Mouse (Mus musculus) cerebellum, adult 9-11 months (tissue): ENCODE measurements at regions not wholly inside any gene's neighbourhood (a gene's known extent, or its start where the extent isn't known, plus 50 kb on each side); places are given as distances from the start of the nearest gene placed in this dataset.

Experiments used
- DNase-seq: peaks from one replicate; pipeline ENCODE4 v3.0.0; 2022

DNA sequence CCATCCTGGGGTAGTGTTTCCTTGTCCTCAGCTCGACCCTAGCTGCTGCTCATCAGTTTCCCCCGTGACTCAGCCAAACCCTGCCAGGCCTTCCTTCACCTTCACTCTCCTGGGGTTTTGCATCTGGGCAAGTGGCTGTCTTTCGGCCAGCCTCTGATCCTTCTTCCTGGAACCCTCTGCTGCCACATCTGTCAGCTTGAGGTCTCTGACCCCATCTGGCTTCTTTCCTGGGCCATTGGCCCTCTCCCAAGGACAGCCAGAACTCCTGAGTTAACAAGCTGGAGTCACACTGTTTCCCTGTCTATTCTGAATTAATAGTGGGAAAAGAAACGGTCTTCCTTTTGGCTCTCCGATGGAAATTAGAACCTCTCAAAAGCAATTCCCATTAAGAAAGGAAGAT lies 767.5 kb downstream of the Gm826 start:
- DNase-seq = no peak

DNA sequence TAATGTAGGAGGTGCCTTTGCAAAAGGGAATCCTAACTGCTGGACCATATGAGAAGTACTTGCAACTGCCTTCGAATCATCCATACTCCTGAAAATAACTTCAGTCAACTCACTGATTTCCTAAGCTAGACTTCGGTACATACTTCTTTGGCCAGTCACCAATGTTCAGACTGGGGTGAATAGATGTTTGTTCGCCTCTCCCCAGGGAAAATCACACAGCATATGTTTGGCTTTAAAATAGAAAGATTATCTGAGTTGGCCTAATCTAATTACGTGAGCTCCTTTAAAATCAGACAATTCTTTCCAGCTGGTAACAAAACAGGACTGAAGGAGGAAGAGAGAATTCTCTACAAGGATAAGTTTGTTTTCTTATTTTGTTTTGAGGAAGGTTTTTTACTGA lies 765.6 kb downstream of the Gm826 start:
- DNase-seq = no peak

- DNase-seq = no peak
These were observed 762.1 kb downstream of the Gm826 start for GRCm38 (mm10) chr2:159571862-159572261.

DNA sequence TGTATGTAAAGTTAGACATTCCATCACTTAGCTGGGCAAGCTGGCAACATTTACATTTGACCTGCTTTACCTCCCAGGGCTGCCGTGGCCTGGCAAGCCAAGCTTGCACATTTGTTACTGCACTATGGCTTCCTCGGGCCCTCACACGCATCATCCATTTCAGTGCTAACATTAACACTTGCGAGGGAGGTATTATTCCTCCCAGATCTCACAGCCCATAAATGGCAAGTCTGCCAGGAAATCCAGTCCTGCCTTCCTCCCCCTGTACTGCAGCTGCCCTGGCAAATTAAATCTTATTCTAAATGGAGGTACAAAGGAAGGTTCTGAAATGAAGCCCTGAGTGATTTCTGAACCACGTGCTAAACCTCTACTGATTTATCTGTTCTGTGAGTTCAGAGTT lies 758.7 kb downstream of the Gm826 start:
- no peak for DNase-seq

DNA sequence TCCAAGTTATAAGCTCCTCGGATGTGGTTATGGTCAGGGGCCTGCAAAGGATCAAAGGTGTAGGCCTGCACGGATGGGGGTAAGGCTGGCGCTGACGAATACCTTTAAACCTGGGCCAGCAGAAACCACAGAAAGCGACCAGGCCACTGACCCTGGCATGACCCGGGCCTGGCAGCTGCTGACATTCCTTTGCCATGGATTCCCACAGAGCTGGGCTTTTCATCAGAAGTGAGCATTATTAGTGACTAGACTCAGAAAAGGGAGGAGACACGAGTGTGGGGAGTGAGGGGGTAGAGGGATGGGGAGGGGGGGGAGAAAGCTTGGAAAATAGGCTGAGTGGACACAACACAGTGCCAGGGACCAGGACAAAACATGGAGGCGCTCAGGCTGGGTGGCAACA lies 750.9 kb downstream of the Gm826 start:
- no peak for DNase-seq

GRCm38 (mm10) chr2:159584641-159585040 lies 749.3 kb downstream of the Gm826 start:
- no peak for DNase-seq

- DNase-seq = no peak
These were observed 747.1 kb downstream of the Gm826 start for GRCm38 (mm10) chr2:159586697-159587473.

GRCm38 (mm10) chr2:159591396-159592124 lies 742.4 kb downstream of the Gm826 start:
- no peak for DNase-seq

DNA sequence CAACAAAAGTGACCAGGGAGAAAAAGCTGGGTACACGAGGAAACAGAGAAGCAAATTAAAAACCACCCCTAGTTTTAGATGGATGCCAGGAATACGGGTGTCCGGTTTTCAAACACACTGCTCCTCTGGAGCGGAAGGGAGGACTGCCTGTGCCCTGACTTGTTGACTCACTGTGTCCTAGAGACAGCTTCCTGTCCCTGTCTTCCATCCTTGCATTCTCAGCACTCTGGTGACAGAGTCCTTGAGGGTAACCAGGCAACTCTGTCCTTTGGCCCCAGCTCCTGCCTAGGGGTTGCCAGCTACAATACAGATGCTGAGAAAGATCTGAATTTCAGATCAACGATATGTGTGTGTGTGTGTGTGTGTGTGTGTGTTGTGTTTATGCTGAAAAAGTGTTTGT lies 741.1 kb downstream of the Gm826 start:
- no peak for DNase-seq

GRCm38 (mm10) chr2:159596285-159596684 lies 737.7 kb downstream of the Gm826 start:
- no peak for DNase-seq

DNA sequence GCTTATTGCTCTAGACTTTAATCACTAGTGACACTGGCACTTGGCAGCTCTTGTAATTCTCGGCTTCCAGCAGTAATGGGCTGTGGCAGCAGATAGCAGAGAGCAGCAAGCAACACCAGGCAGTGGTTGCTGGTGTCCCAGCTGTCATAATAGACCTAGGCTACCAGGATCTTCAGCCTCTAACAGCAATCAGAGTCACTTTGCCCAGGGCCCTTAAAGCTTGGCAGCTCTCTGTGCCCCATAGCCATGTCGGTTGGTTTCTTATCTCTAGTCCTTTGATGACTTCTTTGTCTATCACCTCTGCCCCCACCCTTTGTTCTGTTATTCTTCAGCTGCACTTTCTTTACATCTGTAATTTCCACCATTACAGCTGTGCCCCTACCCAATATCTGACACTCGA lies 735.9 kb downstream of the Gm826 start:
- no peak for DNase-seq

- DNase-seq = no peak
These were observed 726.8 kb downstream of the Gm826 start for GRCm38 (mm10) chr2:159607191-159607590.

DNA sequence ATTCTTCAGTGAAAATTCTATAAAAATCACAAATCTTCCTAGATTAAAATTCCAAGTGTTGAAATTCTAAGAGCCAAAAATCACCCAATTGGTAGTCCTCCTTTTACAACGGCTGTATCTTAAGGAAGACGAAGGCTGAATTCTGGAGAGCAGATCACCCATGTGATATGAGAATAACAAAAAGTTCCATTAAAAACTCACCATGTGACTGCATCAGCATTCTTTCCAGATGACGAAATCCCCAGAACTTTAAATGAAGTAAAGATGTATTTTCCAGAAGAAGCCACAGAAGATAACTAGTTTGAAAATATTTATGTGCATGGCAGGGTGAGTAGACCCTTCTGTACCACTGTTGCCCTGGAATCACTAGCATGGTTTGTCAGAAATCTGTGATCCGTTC lies 723.5 kb downstream of the Gm826 start:
- DNase-seq = no peak

GRCm38 (mm10) chr2:159616685-159617084 lies 717.3 kb downstream of the Gm826 start:
- DNase-seq = no peak

- DNase-seq = no peak
These were observed 712.7 kb downstream of the Gm826 start for GRCm38 (mm10) chr2:159621261-159621660.

DNA sequence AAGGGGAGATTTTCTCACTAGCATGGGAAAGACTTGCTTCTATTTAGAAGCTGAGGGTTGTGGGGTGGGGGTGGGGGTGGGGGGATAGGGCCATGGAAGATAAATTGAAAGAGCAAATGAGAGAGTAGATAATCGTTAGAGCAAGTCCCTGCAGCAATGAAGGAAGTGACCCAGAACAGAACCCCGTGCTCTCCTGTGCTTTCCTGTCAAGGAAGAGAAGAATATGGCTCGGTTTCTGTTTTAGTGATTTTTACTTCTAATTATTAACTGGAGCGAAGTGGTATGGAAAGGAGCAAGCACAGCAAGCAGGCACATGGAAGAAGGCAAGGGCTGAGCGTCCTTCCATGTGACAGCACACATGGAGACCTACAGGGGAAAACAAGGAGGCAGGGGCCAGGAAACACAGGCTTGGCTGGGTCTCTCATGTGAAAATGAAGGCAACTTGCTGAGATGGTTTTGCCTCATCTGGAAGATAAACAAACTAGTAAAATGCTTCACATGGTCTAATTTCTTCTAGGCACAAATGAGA lies 711.8 kb downstream of the Gm826 start:
- no peak for DNase-seq

GRCm38 (mm10) chr2:159625306-159625705 lies 708.7 kb downstream of the Gm826 start:
- DNase-seq = no peak

DNA sequence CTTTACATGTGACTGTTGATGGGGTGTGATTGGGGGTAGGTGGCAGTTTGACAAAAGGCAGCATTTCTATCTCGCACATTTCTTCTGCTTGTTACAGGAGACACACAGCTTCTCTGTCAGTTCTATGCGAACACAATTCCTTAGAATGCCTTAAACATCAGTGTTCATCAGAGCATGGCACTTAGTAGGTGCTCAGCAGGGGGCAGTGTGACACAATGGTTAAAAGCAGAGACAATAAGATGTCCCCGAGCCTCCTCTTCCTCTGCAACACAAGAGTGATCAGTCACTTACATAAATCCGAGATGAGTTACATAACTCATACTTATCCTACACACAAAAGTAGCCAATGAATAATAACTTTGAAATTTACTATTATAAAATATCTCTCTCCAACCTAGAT lies 688.1 kb downstream of the Gm826 start:
- DNase-seq = no peak

GRCm38 (mm10) chr2:159646595-159646994 lies 687.4 kb downstream of the Gm826 start:
- no peak for DNase-seq

DNA sequence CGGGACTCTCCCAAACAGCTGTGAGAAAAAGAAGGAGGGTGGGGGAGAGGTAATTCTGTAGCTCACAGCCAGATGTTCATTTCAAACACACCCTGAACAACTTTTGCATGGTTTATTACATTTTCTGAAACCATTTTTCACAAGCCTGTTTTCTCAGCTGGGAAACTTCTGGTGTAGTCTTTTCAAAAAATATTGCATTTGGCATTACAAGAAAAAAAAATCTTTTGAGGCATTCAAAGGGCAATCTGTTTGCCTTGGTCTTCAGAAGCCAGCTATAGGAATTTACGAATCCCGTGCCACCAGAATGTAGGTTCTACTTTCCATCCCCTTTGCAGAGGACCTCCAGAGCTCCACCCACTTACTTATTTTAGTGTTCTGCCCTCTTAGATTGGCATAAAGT lies 681.7 kb downstream of the Gm826 start:
- no peak for DNase-seq

- DNase-seq = no peak
These were observed 657.1 kb downstream of the Gm826 start for GRCm38 (mm10) chr2:159676845-159677244.

- no peak for DNase-seq
These were observed 653.3 kb downstream of the Gm826 start for GRCm38 (mm10) chr2:159680641-159681040.

- DNase-seq = no peak
These were observed 630.9 kb downstream of the Gm826 start for GRCm38 (mm10) chr2:159703100-159703499.

DNA sequence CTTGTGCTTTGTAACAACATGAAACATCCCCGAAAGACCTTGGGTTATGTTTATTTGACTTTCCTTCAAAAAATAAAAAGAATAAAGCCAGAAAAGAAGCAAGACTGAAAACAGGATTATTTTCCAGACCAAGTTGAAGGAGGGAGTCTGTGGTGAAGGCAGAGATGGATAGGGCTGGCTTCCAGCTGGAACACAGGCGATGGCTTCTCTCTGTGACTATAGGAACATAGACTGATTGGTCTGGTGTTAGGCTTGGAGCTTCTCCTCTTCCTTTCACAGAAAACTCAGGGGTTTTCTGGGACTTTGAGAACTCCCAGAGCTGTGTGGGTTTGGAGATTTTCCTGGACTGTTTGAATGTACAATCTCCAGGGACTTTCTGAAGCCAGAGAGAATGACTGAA lies 625.8 kb downstream of the Gm826 start:
- no peak for DNase-seq
